Mouse (Mus musculus) midbrain, postnatal 0 days (tissue): ENCODE measurements at regions not wholly inside any gene's neighbourhood (a gene's known extent, or its start where the extent isn't known, plus 50 kb on each side); places are given as distances from the start of the nearest gene placed in this dataset.
"Not testable (repeated sequence)": the region's sequence is repeated elsewhere in the genome, so short reads cannot be mapped to it uniquely, and the experiment has no call there.

Experiments used
- ATAC-seq: fragments of 200-750 bp; cut with Nextera tagmentation; 2 replicates; pipeline ENCODE4 v1.8.0; 2017; ENCODE audit warnings: moderate number of reproducible peaks, mild to moderate bottlenecking, moderate TSS enrichment, moderate library complexity; ENCODE audit not compliant: low FRiP score
- DNase-seq: peaks from one replicate; pipeline ENCODE4 v3.0.0-alpha.2; 2015; ENCODE audit warnings: low spot score
- H3K27ac ChIP-seq: fragments of 300-500 bp; sonication (generic); 2 replicates; pipeline ENCODE4 v1.5.1; 2014; ENCODE audit warnings: low read depth, mild to moderate bottlenecking, low read length, mixed read lengths
- H3K27me3 ChIP-seq: fragments of 300-500 bp; sonication (generic); 2 replicates; pipeline ENCODE4 v1.6.1; 2014; ENCODE audit warnings: low read length, control low read depth, mixed read lengths; ENCODE audit not compliant: insufficient read depth
- H3K36me3 ChIP-seq: fragments of 300-500 bp; sonication (generic); 2 replicates; pipeline ENCODE4 v1.6.1; 2014; ENCODE audit warnings: low read length, control low read depth, mixed read lengths; ENCODE audit not compliant: insufficient read depth
- H3K4me1 ChIP-seq: fragments of 300-500 bp; sonication (generic); 2 replicates; pipeline ENCODE4 v1.6.1; 2014; ENCODE audit warnings: mild to moderate bottlenecking, control low read depth, antibody characterized with exemption, low read length, mixed read lengths; ENCODE audit not compliant: insufficient read depth
- H3K4me2 ChIP-seq: fragments of 300-500 bp; sonication (generic); 2 replicates; pipeline ENCODE4 v1.6.1; 2014; ENCODE audit warnings: low read depth, mild to moderate bottlenecking, low read length, mixed read lengths; ENCODE audit not compliant: poor library complexity, severe bottlenecking
- H3K4me3 ChIP-seq: fragments of 300-500 bp; sonication (generic); 2 replicates; pipeline ENCODE4 v1.5.1; 2014; ENCODE audit warnings: low read depth, mild to moderate bottlenecking, low read length, moderate library complexity
- H3K9ac ChIP-seq: fragments of 300-500 bp; sonication (generic); replicated peaks from 2 replicates; pipeline ENCODE4 v1.6.1; 2014; ENCODE audit warnings: mild to moderate bottlenecking, low read length, moderate library complexity, mixed read lengths; ENCODE audit not compliant: poor library complexity, severe bottlenecking
- H3K9me3 ChIP-seq: fragments of 300-500 bp; sonication (generic); 2 replicates; pipeline ENCODE4 v1.6.1; 2016; ENCODE audit warnings: low read length, control low read depth
- CTCF ChIP-seq: IDR thresholded peaks from 2 replicates; pipeline ENCODE4 v1.5.1; 2016; ENCODE audit warnings: antibody characterized with exemption, mild to moderate bottlenecking
- WGBS: fragments of 180-500 bp; shearing (Covaris S2); extraction: QIAGEN DNeasy Blood & Tissue Kit; methylation state at CpG from one replicate; pipeline ENCODE4 v1.1.7; 2014; 5-methylcytosine and 5-hydroxymethylcytosine counted together

DNA sequence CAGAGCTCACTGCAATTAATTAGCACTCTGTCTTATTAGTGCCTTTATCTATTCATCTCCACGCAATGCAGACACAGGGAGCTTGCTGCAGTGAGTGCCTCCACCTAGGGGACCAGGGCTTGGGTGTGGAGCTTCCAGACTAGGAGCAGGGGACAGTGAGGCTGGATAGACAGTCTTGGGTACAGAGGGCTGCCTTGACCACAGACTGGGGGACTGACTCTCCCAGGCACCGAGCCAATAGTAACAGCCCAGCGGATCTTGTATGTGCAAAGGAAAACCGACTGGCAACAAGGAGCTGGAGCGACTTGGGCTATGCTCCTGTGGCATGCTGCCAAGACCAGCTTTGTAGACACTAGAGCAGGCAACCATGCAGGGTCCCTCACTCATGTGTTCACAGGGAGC lies 172.8 kb upstream of the Rpl38 start:
- 46% methylated on average over 5 of the region's 5 CpGs for WGBS

DNA sequence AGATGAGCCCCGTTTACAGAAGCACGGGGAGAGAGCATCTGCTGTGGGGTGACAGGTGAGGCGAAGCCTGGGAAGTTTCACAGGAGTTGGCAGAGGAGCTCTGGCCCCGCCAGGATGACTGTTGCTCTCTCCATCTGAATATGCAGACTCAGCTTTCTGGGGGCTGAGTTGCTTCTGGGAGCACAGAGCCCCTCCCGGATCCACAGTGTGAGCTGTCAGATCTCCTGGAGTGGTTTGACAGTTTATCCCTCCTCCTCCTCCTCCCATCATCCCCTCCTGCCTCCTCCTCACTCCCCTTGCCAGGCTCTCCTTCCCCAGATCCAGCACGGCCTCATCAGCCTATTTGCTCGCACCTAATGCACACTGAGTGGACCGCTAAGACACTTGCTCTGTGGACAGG lies 181.9 kb upstream of the Rpl38 start:
- H3K4me3 ChIP-seq: no peak overlapping the region
- H3K4me1 ChIP-seq: no peaks in the 10 kb centered on the region
- no peaks in the 10 kb centered on the region for H3K27me3 ChIP-seq
- H3K36me3 ChIP-seq: no peaks in the 10 kb centered on the region
- no peaks in the 10 kb centered on the region for H3K9me3 ChIP-seq
- H3K9ac ChIP-seq: no peak overlapping the region
- DNase-seq (no peak), ATAC-seq (no peak)
- no peak for TF ChIP-seq CTCF
- WGBS: 31% methylated on average over 8 of the region's 8 CpGs
- no peak overlapping the region for H3K27ac ChIP-seq
- H3K4me2 ChIP-seq: no peak overlapping the region

More for the DNA sequence above, 172.8 kb upstream of the Rpl38 start:
- DNase-seq (peak; percentile 88), ATAC-seq (no peak)
- no peaks in the 10 kb centered on the region for H3K9me3 ChIP-seq
- H3K4me3 ChIP-seq: no peak overlapping the region
- H3K36me3 ChIP-seq: no peaks in the 10 kb centered on the region
- H3K27ac ChIP-seq: no peak overlapping the region
- no peaks in the 10 kb centered on the region; the same call in 1 of the 2 replicates for H3K4me1 ChIP-seq
- no peaks in the 10 kb centered on the region for H3K27me3 ChIP-seq
- no peak overlapping the region for H3K9ac ChIP-seq
- H3K4me2 ChIP-seq: no peak overlapping the region
- no peak for TF ChIP-seq CTCF

DNA sequence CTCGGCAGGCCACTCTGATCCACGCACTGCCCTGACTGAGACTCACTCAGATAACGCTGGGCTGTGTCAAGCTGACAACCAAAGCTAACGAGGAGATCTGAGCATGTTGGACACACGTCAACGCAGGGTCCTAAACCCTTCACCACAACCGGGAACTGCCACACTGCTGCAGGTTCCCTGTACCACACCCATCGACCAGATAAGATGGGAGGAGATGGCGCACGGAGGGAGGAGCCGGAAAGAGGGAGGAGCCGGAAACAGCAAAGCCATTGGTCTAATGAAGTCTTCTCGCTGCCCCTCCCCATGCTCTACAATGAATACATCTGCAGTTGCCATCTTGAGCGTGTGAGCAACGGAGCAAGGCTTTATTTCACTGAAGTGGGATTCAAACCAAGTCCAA lies 182.9 kb upstream of the Rpl38 start:
- Histone ChIP-seq H3K27me3 (no peaks in the 10 kb centered on the region), H3K4me3 (no peak overlapping the region), H3K4me2 (no peak overlapping the region), H3K9me3 (no peaks in the 10 kb centered on the region), H3K9ac (no peak overlapping the region), H3K36me3 (no peaks in the 10 kb centered on the region), H3K27ac (no peak overlapping the region), H3K4me1 (no peaks in the 10 kb centered on the region)
- 70% methylated on average over 15 of the region's 15 CpGs for WGBS
- ATAC-seq: no peak
- no peak for DNase-seq
- TF ChIP-seq CTCF: no peak

DNA sequence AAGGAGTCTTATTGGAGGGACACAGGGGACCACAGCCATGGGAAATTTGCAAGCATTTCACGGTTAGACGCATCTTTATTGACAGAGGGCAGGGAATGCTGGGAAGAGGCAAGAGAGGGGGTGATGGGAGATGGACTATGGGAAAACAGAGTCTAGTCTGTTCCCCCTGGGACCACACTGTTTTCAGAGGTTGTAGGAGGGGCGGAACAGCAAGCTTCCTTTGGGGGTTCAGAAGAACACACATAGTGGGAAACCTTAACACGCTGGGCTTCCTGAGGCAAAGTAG lies 183.7 kb upstream of the Rpl38 start:
- Histone ChIP-seq H3K36me3 (no peaks in the 10 kb centered on the region), H3K27me3 (no peaks in the 10 kb centered on the region), H3K4me2 (no peak overlapping the region), H3K4me3 (no peak overlapping the region), H3K27ac (no peak overlapping the region), H3K9me3 (no peaks in the 10 kb centered on the region), H3K9ac (no peak overlapping the region), H3K4me1 (no peaks in the 10 kb centered on the region)
- 52% methylated on average over 4 of the region's 4 CpGs for WGBS
- ATAC-seq (no peak), DNase-seq (peak; percentile 36)
- TF ChIP-seq CTCF: no peak

DNA sequence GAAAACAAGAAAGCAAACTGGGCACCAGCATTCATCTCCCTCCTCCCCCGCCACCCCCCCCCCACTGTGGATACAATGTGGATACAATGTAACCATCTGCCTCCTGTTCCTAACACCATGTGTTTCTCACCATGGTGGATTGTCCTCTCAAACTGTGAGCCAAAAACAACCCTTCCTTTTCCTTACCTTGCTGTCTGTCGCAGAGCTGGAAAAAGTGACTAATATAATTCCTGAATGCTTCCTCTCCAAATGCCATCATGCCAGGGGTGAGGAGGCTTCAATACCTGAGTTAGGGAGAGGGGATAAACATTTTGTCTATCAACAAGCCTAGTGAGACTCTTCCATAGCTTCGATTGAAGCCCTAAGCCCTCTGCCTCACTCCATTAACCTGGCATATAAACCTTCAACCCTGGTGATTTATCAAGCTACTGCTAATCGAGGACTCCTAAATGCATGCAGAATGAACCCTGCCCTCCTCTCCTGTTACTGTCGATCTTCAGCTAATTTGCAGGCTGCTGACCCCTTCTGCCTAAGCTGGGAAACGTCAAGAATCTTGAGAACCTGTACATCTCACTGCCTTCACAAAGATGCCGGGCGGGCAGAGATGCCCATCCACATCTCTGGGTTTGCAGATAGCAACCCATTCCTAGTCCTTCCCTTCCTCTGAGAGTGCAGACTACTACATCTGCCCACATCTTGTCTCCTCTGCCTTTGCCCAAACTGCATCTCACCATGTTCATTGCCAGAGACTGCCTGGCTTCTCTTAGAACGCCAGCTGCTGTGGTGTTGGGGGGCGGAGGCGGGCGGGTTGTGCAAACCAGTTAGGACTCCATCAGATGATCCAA lies 184.3 kb upstream of the Rpl38 start:
- H3K4me3 ChIP-seq: no peak overlapping the region
- H3K4me2 ChIP-seq: no peak overlapping the region
- no peak overlapping the region for H3K27ac ChIP-seq
- no peak overlapping the region for H3K9ac ChIP-seq
- no peaks in the 10 kb centered on the region for H3K27me3 ChIP-seq
- H3K36me3 ChIP-seq: no peaks in the 10 kb centered on the region
- H3K4me1 ChIP-seq: no peaks in the 10 kb centered on the region
- ATAC-seq (no peak), DNase-seq (no peak)
- peak; percentile 35 for TF ChIP-seq CTCF
- H3K9me3 ChIP-seq: no peaks in the 10 kb centered on the region
- 68% methylated on average over 12 of the region's 12 CpGs for WGBS

DNA sequence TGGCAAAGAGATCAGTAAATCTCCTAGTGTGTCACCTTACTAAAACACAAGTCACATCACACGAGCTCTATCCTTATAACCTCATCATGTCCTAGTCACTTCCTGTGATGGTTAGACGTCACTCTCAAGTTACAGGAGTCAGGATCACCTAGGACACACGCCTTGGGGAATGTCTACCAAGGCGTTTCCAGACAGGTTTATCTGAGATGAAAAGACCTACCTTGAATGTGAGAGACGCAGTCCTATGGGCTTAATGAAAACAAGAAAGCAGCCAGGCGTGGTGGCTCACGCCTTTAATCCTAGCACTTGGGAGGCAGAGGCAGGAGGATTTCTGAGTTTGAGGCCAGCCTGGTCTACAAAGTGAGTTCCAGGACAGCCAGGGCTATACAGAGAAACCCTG lies 185.0 kb upstream of the Rpl38 start:
- H3K4me1 ChIP-seq, ATAC-seq, H3K36me3 ChIP-seq, H3K27me3 ChIP-seq, DNase-seq, H3K4me3 ChIP-seq, H3K4me2 ChIP-seq, H3K27ac ChIP-seq, H3K9me3 ChIP-seq, H3K9ac ChIP-seq: not testable (repeated sequence)
- 92% methylated on average over 7 of the region's 7 CpGs for WGBS
